Mouse (Mus musculus) embryonic fibroblast, embryonic 13.5 days (primary cell): ENCODE measurements at regions not wholly inside any gene's neighbourhood (a gene's known extent, or its start where the extent isn't known, plus 50 kb on each side); places are given as distances from the start of the nearest gene placed in this dataset.

Source experiments
- CTCF ChIP-seq: IDR thresholded peaks from 2 replicates; pipeline ENCODE4 v1.5.1; 2011; ENCODE audit warnings: mild to moderate bottlenecking, control low read depth, low read length, moderate library complexity, borderline replicate concordance; ENCODE audit not compliant: insufficient read depth
- POLR2A ChIP-seq: IDR thresholded peaks from 2 replicates; pipeline ENCODE4 v1.6.1; 2011; ENCODE audit warnings: low read depth, mild to moderate bottlenecking, control low read depth, low read length, moderate library complexity

GRCm38 (mm10) chr6:141050038-141050684 is 198.9 kb upstream of the Pde3a start:
- TF ChIP-seq POLR2A (no peak), CTCF (no peak)
